Mouse (Mus musculus) liver, adult 10 weeks (tissue): ENCODE results near the gene Insyn1. TPM values are rescaled to one million over a fixed set of nuclear protein-coding genes. Genes with fewer than 3 reads are reported as not detected.

Experiments
- polyA plus RNA-seq: library from polyadenylated mRNA; stranded (reverse); fragments of 350-450 nt; fragmentation: Illumina TruSeq; extraction: RNeasy Lipid Tissue Mini Kit (QIAGEN cat#74804); gene quantifications from one replicate; pipeline ENCODE4 v1.2.3, GENCODE M21; 2014; ENCODE audit warnings: low read depth, low replicate concordance

Gene Insyn1
- not detected for polyA plus RNA-seq

GRCm38 (mm10) chr9:58487851-58488801 is at the start of gene Insyn1:
Gene Insyn1, plus strand, starts transcription at chr9:58488603.

Other genes with a start within 250 kb of the Insyn1 start
- gene Pml, start 238.8 kb upstream of the Insyn1 start, polyA plus RNA-seq = 2.7 TPM
- 2.2 TPM for gene Stoml1, start 235.4 kb upstream of the Insyn1 start, polyA plus RNA-seq
- 0.19 TPM for gene Loxl1, start 175.4 kb upstream of the Insyn1 start, polyA plus RNA-seq
- not detected for gene Tbc1d21, start 118.1 kb upstream of the Insyn1 start, polyA plus RNA-seq
- gene Cd276, start 66.8 kb downstream of the Insyn1 start, polyA plus RNA-seq = 1.6 TPM
- 193 TPM for gene Nptn, start 93.6 kb downstream of the Insyn1 start, polyA plus RNA-seq